Comparison of ENCODE assay signal across 11 mouse cellular contexts in the genomic region with DNA sequence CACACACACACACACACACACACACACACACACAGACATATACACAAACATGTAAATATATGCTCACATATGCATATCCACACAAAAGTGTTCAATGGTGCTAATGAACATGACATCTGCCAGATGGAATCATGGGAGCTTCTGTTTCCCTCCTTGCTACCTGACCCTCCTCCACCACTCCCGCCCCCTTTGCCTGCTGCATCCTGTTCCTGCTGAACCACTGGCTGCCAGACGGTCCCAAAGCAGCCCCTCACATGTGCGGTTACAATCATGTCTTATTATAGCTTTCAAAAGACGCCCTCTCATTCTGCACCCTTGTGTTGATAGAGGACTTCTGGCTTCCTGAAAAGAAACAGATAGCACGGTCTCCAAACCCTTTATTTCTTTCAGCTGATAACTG.
A peak's percentile ranks its signal among the peaks of the same experiment; 100 is the strongest.
DNase-seq lines count a peak whose midpoint lies in the region; ATAC-seq and TF ChIP-seq lines count a peak whose summit lies in the region.
"Had no signal": no experiment of that assay in that cellular context is flagged by ENCODE, and none has a peak within 500 bp of the region (broad histone marks: within the 10 kb centered on the region; RNA-seq: fewer than 3 reads in every experiment).

No protein-coding gene starts in this region.

- no peak overlapping the region for H3K27ac ChIP-seq in left cerebral cortex, adult 2 months
- H3K27ac ChIP-seq in embryonic facial prominence, embryonic 13.5 days, result no peak overlapping the region
- H3K27ac ChIP-seq in limb, embryonic 10.5 days, result no peak overlapping the region
- H3K27ac ChIP-seq: intestine, embryonic 15.5 days had no signal

- no peaks in the 10 kb centered on the region for H3K36me3 ChIP-seq in embryonic facial prominence, embryonic 13.5 days
- no peaks in the 10 kb centered on the region for H3K36me3 ChIP-seq in limb, embryonic 10.5 days
- H3K36me3 ChIP-seq: intestine, embryonic 15.5 days had no signal

- 19% methylated on average over 5 of the region's 5 CpGs for WGBS in embryonic facial prominence, embryonic 13.5 days
- 27% methylated on average over 5 of the region's 5 CpGs for WGBS in limb, embryonic 10.5 days

- H3K9me3 ChIP-seq in embryonic facial prominence, embryonic 13.5 days, result no peaks in the 10 kb centered on the region
- no peaks in the 10 kb centered on the region for H3K9me3 ChIP-seq in limb, embryonic 10.5 days (replicated peaks)
- H3K9me3 ChIP-seq: intestine, embryonic 15.5 days had no signal

- H3K4me3 ChIP-seq in left cerebral cortex, adult 2 months, result no peak overlapping the region
- H3K4me3 ChIP-seq in embryonic facial prominence, embryonic 13.5 days, result no peak overlapping the region
- peak overlapping the region; percentile 22; the same call in 1 of the 2 replicates for H3K4me3 ChIP-seq in limb, embryonic 10.5 days
- H3K4me3 ChIP-seq: intestine, embryonic 15.5 days had no signal

- no peaks in the 10 kb centered on the region for H3K27me3 ChIP-seq in embryonic facial prominence, embryonic 13.5 days
- H3K27me3 ChIP-seq in limb, embryonic 10.5 days (ENCODE audit: low read depth, poor library complexity, severe bottlenecking), result peaks cover 15% of the 10 kb centered on the region; the same call in 1 of the 2 replicates
- H3K27me3 ChIP-seq: intestine, embryonic 15.5 days had no signal

- H3K9ac ChIP-seq in embryonic facial prominence, embryonic 13.5 days, result no peak overlapping the region
- H3K9ac ChIP-seq: intestine, embryonic 15.5 days had no signal

- intact Hi-C loops in left cerebral cortex, postnatal 14 days (cut with DNase I), result no loop called here
- intact Hi-C loops in left cerebral cortex, adult 2 months (cut with DNase I), result no loop called here

- no peak for ATAC-seq in embryonic facial prominence, embryonic 13.5 days (ENCODE audit: insufficient number of reproducible peaks, insufficient read depth, low FRiP score, low TSS enrichment, low read depth)
- ATAC-seq: intestine, embryonic 15.5 days had no signal

- H3K4me1 ChIP-seq in embryonic facial prominence, embryonic 13.5 days, result peaks cover 6% of the 10 kb centered on the region
- peaks cover 6% of the 10 kb centered on the region; the same call in 1 of the 2 replicates for H3K4me1 ChIP-seq in limb, embryonic 10.5 days
- H3K4me1 ChIP-seq: intestine, embryonic 15.5 days had no signal

- no peak for TF ChIP-seq CTCF in left cerebral cortex, adult 2 months (IDR thresholded peaks at IDR 0.05)

- peak; percentile 20 to 47 for DNase-seq in frontal cortex, adult 2 months (ENCODE audit: extremely low spot score in 1 of 2, low spot score in 1 of 2)
- no peak for DNase-seq in frontal cortex, postnatal 25 days (ENCODE audit: low spot score in 2 of 2)
- DNase-seq in left cerebral cortex, postnatal 14 days (ENCODE audit: low spot score in 2 of 2), result peak; percentile 30 to 63
- no peak for DNase-seq in left cerebral cortex, adult 2 months (ENCODE audit: extremely low spot score in 1 of 2, low spot score in 2 of 2)
- peak; percentile 49 for DNase-seq in limb, embryonic 10.5 days (ENCODE audit: low spot score)
- no peak for DNase-seq in ovary, postnatal 10 days (ENCODE audit: low spot score)
- no peak for DNase-seq in c-Kit-positive CD71-positive TER-119-positive erythroid progenitor cells, embryonic 14.5 days (ENCODE audit: low spot score)
- DNase-seq: liver; thymus, adult 18-20 months had no signal

- H3K4me2 ChIP-seq in embryonic facial prominence, embryonic 13.5 days, result peak overlapping the region; percentile 31; the same call in 1 of the 2 replicates
- H3K4me2 ChIP-seq: intestine, embryonic 15.5 days had no signal

Comparison
In these comparisons a context has a peak if more than half of its experiments do, and no peak if none do; other contexts are left out.
1. DNase-seq: peak in frontal cortex, adult 2 months (2 of 2), left cerebral cortex, postnatal 14 days (2 of 2) and limb, embryonic 10.5 days (single experiment); none in frontal cortex, postnatal 25 days (0 of 2), left cerebral cortex, adult 2 months (0 of 2), ovary, postnatal 10 days (single experiment) and c-Kit-positive CD71-positive TER-119-positive erythroid progenitor cells, embryonic 14.5 days (single experiment).